Mouse (Mus musculus): ENCODE measurements at regions not wholly inside any gene's neighbourhood (a gene's known extent, or its start where the extent isn't known, plus 50 kb on each side); places are given as distances from the start of the nearest gene placed in this dataset.

- TF ChIP-seq CTCF (IDR thresholded peaks at IDR 0.05; ENCODE audit: low read depth, low read length) (no peak), POLR2A (IDR thresholded peaks at IDR 0.05; ENCODE audit: borderline replicate concordance, low read depth, low read length) (no peak)
Observed at GRCm38 (mm10) chr10:117909811-117910239, 64.0 kb upstream of the Rap1b start.
